Mouse (Mus musculus) spleen, adult 18-20 months (tissue): Measurements from ENCODE around the gene Vmn2r34.
"Not testable (repeated sequence)": the region's sequence is repeated elsewhere in the genome, so short reads cannot be mapped to it uniquely, and the experiment has no call there.

Experiments
- DNase-seq, 2 experiments: peaks; one replicate each; pipeline ENCODE4 v3.0.0; 2022; ENCODE audit warnings: mixed read lengths in 2 of 2

Gene Vmn2r34

GRCm38 (mm10) chr7:7689413-7689812 is at the start of gene Vmn2r34:
Vmn2r34 (minus strand) TSS chr7:7689513.
- not testable (repeated sequence) for DNase-seq

DNA sequence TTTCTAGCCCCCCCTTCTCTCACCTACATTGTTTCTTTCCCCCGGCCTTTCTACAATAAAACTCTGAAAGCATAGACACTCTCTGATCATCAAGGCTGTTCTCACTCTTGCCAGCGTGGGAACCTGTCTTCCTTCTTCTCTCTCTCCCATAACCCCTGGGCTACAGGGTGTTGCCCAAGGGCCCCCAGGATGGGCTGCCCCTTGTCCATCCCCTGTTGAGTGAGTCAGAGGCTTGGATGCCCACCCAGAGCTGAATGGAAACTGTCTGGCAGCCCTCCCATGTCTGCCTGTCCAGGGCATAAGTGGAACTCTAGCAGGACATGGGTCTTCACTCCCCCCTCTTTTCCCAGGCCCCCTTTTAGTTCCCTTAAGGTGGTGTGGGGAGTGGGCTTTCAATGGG is 15.3 kb downstream of the Vmn2r34 start:
- DNase-seq, result not testable (repeated sequence)
